Mouse (Mus musculus) thymus, adult 2 months (tissue): ENCODE measurements at regions not wholly inside any gene's neighbourhood (a gene's known extent, or its start where the extent isn't known, plus 50 kb on each side); places are given as distances from the start of the nearest gene placed in this dataset.

ENCODE experiments used
- CTCF ChIP-seq: fragments of 200-500 bp; IDR thresholded peaks from 2 replicates; pipeline ENCODE4 v1.5.1; 2012; ENCODE audit warnings: mild to moderate bottlenecking, control low read depth, low read length, moderate library complexity, borderline replicate concordance; ENCODE audit not compliant: control insufficient read depth, poor library complexity, insufficient read depth; ENCODE audit errors: extremely low read depth
- POLR2A ChIP-seq: fragments of 200-500 bp; IDR thresholded peaks from 2 replicates; pipeline ENCODE4 v1.6.1; 2012; ENCODE audit warnings: mild to moderate bottlenecking, low read length, control low read depth, moderate library complexity; ENCODE audit not compliant: control insufficient read depth, poor library complexity, insufficient read depth; ENCODE audit errors: extremely low read depth

DNA sequence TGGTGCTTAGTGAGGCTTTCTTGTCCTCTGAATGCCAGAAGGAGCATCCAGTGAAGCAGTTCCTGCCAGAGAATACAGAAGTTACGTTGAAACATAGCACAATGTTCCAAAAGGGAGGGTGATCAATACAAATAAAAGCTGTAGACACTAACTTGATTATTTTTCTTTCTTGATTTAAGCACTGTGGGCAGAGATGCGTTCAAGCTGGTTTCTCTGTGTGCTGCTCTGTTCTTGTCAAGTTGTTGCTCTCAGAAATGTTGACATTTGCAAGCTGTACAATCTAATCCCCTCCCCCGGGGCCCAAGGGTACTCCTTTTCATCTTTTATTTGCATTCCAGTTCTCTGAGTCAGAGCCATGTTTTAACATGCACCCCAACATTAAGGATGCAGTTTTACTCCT lies 177.7 kb downstream of the Npr3 start:
- TF ChIP-seq CTCF (no peak), POLR2A (no peak)
